Mouse (Mus musculus): ENCODE results near the gene Spire2. TPM values are rescaled to one million over a fixed set of nuclear protein-coding genes. Genes with fewer than 3 reads are reported as not detected.

Spire2 gene
- total and polyA plus RNA-seq, 3 experiments = 0.12 to 0.33 TPM; not detected in 1

DNA sequence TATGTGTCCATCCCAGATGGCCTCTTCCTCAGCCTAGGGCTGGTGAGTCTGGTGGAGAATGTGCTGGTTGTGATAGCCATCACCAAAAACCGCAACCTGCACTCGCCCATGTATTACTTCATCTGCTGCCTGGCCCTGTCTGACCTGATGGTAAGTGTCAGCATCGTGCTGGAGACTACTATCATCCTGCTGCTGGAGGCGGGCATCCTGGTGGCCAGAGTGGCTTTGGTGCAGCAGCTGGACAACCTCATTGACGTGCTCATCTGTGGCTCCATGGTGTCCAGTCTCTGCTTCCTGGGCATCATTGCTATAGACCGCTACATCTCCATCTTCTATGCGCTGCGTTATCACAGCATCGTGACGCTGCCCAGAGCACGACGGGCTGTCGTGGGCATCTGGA lies 75.1 kb downstream of the Spire2 start:
- DNase-seq (ENCODE audit: low spot score) (no peak), ATAC-seq (ENCODE audit: extremely low read depth, insufficient number of reproducible peaks, low FRiP score, poor library complexity, severe bottlenecking) (no peak)
- H3K9me3 ChIP-seq (replicated peaks) = no peaks in the 10 kb centered on the region
- peaks cover 16% of the 10 kb centered on the region for H3K36me3 ChIP-seq (replicated peaks)
- peaks cover 71% of the 10 kb centered on the region for H3K4me1 ChIP-seq (ENCODE audit: insufficient read depth, low read depth, low read length)
- peak overlapping the region; percentile 18; the same call in 1 of the 2 replicates for H3K4me3 ChIP-seq (ENCODE audit: low read depth, low read length)
- TF ChIP-seq POLR2AphosphoS5 (IDR thresholded peaks at IDR 0.05; ENCODE audit: insufficient replicate concordance, low read depth, low read length) = no peak
- TF ChIP-seq TAL1 (conservative IDR thresholded peaks at IDR 0.05; ENCODE audit: low read depth, low read length) = peak; percentile 20; the same call in 1 of the 2 replicates
- peaks cover 50% of the 10 kb centered on the region for H3K27me3 ChIP-seq (ENCODE audit: insufficient read depth, low read length)

DNA sequence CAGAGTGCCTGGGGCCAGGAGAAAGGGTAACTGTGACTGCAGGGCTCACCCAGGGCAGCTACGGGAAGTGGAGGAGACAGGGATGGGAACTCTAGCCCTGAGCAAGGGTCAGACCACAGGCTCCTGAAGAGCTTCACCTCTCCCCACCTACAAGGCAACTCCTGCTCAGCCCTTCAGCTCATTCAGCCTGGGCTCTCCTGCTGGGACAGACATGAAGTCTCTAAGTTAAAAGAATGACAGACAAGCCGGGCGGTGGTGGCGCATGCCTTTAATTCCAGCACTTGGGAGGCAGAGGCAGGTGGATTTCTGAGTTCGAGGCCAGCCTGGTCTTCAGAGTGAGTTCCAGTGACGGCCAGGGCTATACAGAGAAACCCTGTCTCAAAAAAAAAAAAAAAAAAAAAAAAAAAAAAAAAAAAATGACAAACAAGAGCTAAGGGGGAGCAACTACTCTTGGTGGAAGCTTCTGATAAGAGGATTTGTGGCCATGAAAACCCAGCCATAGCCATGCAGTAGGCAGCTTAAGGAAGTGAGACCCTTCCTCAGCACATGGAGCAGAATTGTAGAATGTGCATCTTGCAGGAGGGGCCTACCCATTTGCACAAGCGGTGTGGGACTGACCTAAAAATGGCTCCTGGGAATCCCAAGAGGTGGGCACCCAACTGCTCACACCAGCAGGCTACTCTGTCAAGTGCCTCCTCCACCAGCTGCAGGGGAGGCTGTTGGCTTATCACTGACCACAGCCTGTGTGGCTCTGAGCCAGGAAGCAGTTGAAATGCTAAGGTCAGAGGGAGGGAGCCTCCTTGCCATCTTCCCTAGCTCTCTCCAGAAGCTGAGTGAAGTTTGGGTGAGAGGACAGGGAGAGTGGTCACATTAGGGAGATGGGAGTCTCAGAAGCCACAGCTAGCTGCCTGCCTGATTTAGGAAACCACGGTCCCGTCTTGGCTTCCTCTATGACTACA lies 76.4 kb downstream of the Spire2 start:
- peak; percentile 58 for DNase-seq (ENCODE audit: low spot score)
- peaks cover 61% of the 10 kb centered on the region for H3K27me3 ChIP-seq (ENCODE audit: insufficient read depth, low read length)
- peak; percentile 64 for ATAC-seq (ENCODE audit: extremely low read depth, insufficient number of reproducible peaks, low FRiP score, poor library complexity, severe bottlenecking)
- H3K4me1 ChIP-seq (ENCODE audit: insufficient read depth, low read depth, low read length) = peaks cover 81% of the 10 kb centered on the region
- peaks cover 7% of the 10 kb centered on the region for H3K36me3 ChIP-seq (replicated peaks)
- no peaks in the 10 kb centered on the region for H3K9me3 ChIP-seq (replicated peaks)
- peak overlapping the region; percentile 11; the same call in 1 of the 2 replicates for H3K4me3 ChIP-seq (ENCODE audit: low read depth, low read length)
- TF ChIP-seq TAL1 (conservative IDR thresholded peaks at IDR 0.05; ENCODE audit: low read depth, low read length) (peak; percentile 52), GATA1 (IDR thresholded peaks at IDR 0.05; ENCODE audit: borderline replicate concordance, low read length) (no peak)

DNA sequence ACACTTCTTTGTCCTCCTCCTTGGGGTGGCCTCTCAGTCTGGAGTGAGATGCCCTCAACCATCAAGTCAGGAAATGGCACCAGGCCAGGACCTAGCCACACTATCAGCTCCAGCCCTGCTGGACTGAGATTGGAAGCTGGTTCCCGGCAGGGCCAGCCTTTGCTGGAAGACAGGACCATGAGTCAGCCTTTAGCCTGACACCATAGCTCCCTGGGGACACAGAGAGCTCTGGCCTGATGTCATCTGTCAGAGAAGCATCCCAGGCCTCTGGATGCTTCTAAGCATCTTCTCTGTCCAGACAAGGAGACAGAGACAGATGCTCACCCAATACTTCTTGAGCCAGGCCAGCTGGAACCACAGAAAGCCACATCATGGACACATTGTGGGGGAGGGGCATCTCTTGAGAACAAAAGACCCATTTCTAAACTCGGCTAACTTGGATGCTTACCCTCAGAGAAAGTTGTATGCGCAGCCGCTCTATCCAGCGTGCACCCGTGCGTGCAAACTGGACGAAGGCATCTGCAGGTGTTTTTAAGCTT lies 77.6 kb downstream of the Spire2 start:
- ATAC-seq (ENCODE audit: extremely low read depth, insufficient number of reproducible peaks, low FRiP score, poor library complexity, severe bottlenecking) (no peak), DNase-seq (ENCODE audit: low spot score) (peak; percentile 15)
- TF ChIP-seq CTCF (IDR thresholded peaks at IDR 0.05; ENCODE audit: low read depth, low read length) (no peak), GATA2 (IDR thresholded peaks at IDR 0.05; ENCODE audit: borderline replicate concordance, low read depth, low read length) (no peak), GATA1 (IDR thresholded peaks at IDR 0.05; ENCODE audit: borderline replicate concordance, low read length) (no peak), TAL1 (conservative IDR thresholded peaks at IDR 0.05; ENCODE audit: low read depth, low read length) (no peak), POLR2AphosphoS5 (IDR thresholded peaks at IDR 0.05; ENCODE audit: insufficient replicate concordance, low read depth, low read length) (no peak)
- no peaks in the 10 kb centered on the region for H3K36me3 ChIP-seq (replicated peaks)
- peaks cover 62% of the 10 kb centered on the region for H3K27me3 ChIP-seq (ENCODE audit: insufficient read depth, low read length)
- H3K4me1 ChIP-seq (ENCODE audit: insufficient read depth, low read depth, low read length) = peaks cover 78% of the 10 kb centered on the region
- no peak overlapping the region; the same call in 1 of the 2 replicates for H3K4me3 ChIP-seq (ENCODE audit: low read depth, low read length)
- H3K9me3 ChIP-seq (replicated peaks) = no peaks in the 10 kb centered on the region

DNA sequence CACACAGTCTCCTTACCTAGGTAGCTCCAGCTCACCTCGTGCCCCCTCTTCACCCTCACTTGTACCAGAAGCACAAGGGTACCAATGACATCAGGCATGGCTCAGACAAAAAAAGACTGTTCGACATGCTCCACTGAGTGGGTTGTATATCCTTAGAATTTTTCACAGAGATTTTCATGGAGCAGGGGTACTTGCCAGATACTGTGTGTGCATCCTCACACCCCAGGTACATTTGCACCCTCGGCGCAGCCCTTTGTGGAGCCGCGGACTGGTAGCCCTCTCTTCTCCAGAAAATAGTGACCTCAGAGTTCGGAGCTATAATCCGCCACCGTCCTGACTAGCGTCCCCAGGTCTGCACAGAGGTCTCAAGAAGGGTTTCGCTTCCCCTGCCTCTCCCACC lies 78.3 kb downstream of the Spire2 start:
- DNase-seq (ENCODE audit: low spot score) (peak; percentile 0), ATAC-seq (ENCODE audit: extremely low read depth, insufficient number of reproducible peaks, low FRiP score, poor library complexity, severe bottlenecking) (no peak)
- Histone ChIP-seq H3K36me3 (replicated peaks) (no peaks in the 10 kb centered on the region), H3K4me1 (ENCODE audit: insufficient read depth, low read depth, low read length) (peaks cover 77% of the 10 kb centered on the region), H3K27me3 (ENCODE audit: insufficient read depth, low read length) (peaks cover 62% of the 10 kb centered on the region), H3K9me3 (replicated peaks) (no peaks in the 10 kb centered on the region), H3K4me3 (ENCODE audit: low read depth, low read length) (no peak overlapping the region; the same call in 1 of the 2 replicates)
- TF ChIP-seq TAL1 (conservative IDR thresholded peaks at IDR 0.05; ENCODE audit: low read depth, low read length) = no peak
- TF ChIP-seq CTCF (IDR thresholded peaks at IDR 0.05; ENCODE audit: low read depth, low read length) = no peak
- no peak for TF ChIP-seq GATA1 (IDR thresholded peaks at IDR 0.05; ENCODE audit: borderline replicate concordance, low read length)
- no peak for TF ChIP-seq GATA2 (IDR thresholded peaks at IDR 0.05; ENCODE audit: borderline replicate concordance, low read depth, low read length)

DNA sequence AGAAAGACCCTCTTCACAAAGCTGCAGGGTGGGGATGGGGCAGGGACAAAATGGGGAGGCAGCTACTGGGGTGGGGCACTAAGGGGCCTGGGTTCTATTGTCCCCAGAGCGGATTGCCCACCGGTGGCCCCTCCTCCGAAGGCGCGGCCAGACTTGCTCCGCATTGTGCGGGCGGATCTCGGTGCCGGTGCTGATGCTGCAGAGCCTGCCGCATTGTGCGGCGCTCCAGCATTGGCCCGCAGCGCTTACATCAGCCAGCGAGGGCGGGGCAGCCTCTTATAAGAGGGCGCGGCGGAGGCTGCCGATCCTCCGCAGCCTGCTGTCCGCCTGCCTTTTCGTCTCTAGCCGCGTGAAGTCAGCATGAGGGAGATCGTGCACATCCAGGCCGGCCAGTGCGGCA lies 78.7 kb downstream of the Spire2 start, which contains the start of gene Tubb3:
TSS of gene Tubb3 (plus strand) at position 179 of the 400 bp plus-strand sequence.
- Histone ChIP-seq H3K36me3 (replicated peaks) (no peaks in the 10 kb centered on the region), H3K27me3 (ENCODE audit: insufficient read depth, low read length) (peaks cover 62% of the 10 kb centered on the region), H3K9me3 (replicated peaks) (no peaks in the 10 kb centered on the region), H3K4me1 (ENCODE audit: insufficient read depth, low read depth, low read length) (peaks cover 73% of the 10 kb centered on the region), H3K4me3 (ENCODE audit: low read depth, low read length) (peak within 1 kb of the TSS; percentile 62; the same call in 1 of the 2 replicates)
- ATAC-seq (ENCODE audit: extremely low read depth, insufficient number of reproducible peaks, low FRiP score, poor library complexity, severe bottlenecking) = 0 out of 2 replicates have a peak, but pooled peaks have one; percentile 18
- DNase-seq (ENCODE audit: low spot score) = peak; percentile 2
- TF ChIP-seq GATA1 (IDR thresholded peaks at IDR 0.05; ENCODE audit: borderline replicate concordance, low read length) = no peak

DNA sequence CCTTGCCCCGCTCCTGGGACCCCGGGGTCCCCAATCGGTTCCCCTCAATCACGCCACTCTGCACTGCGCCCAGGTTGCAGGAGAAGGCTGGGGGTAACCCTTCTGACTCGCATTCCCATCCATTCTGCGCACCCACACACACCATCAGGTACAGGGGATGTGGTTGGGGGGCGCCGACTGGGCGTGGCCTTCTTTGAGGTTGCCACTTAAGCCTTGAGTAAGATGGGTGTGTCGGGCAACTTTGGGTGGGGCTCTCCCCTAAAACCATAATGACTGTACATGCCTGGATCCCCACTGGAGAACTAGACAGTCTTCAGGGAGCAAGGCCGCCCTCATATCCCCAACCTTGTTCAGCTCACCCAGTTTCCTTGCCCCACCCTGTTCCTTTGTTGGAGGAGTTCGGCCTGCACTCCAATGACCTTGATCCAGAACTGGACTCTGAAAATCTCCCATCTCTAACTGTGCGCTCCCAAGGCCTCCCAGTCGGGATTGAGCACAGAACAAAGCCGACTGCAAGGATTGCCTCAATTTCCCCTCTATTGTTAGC lies 79.3 kb downstream of the Spire2 start:
- Histone ChIP-seq H3K27me3 (ENCODE audit: insufficient read depth, low read length) (peaks cover 62% of the 10 kb centered on the region), H3K9me3 (replicated peaks) (no peaks in the 10 kb centered on the region), H3K4me3 (ENCODE audit: low read depth, low read length) (peak overlapping the region; percentile 62; the same call in 1 of the 2 replicates), H3K4me1 (ENCODE audit: insufficient read depth, low read depth, low read length) (peaks cover 72% of the 10 kb centered on the region), H3K36me3 (replicated peaks) (no peaks in the 10 kb centered on the region)
- TF ChIP-seq POLR2AphosphoS5 (IDR thresholded peaks at IDR 0.05; ENCODE audit: insufficient replicate concordance, low read depth, low read length) (no peak), CTCF (IDR thresholded peaks at IDR 0.05; ENCODE audit: low read depth, low read length) (no peak), GATA2 (IDR thresholded peaks at IDR 0.05; ENCODE audit: borderline replicate concordance, low read depth, low read length) (no peak), GATA1 (IDR thresholded peaks at IDR 0.05; ENCODE audit: borderline replicate concordance, low read length) (no peak), TAL1 (conservative IDR thresholded peaks at IDR 0.05; ENCODE audit: low read depth, low read length) (no peak)
- DNase-seq (ENCODE audit: low spot score) (peak; percentile 0), ATAC-seq (ENCODE audit: extremely low read depth, insufficient number of reproducible peaks, low FRiP score, poor library complexity, severe bottlenecking) (no peak)
